ENCODE assay signal across 14 mouse cellular contexts in genomic region chr3:112985094-112985636, GRCm38 (mm10).
"Had no signal": no experiment of that assay in that cellular context is flagged by ENCODE, and none has a peak within 500 bp of the region (broad histone marks: within the 10 kb centered on the region; RNA-seq: fewer than 3 reads in every experiment).

No protein-coding gene starts in this region.

- H3K9me3 ChIP-seq: limb, embryonic 15.5 days; liver, embryonic 12.5 days; megakaryocyte, embryonic 14.5 days; neural tube, embryonic 12.5 days; stomach, embryonic 15.5 days had no signal

- H3K36me3 ChIP-seq: limb, embryonic 15.5 days; liver, embryonic 12.5 days; neural tube, embryonic 12.5 days; stomach, embryonic 15.5 days had no signal

- H3K4me2 ChIP-seq: limb, embryonic 15.5 days; liver, embryonic 12.5 days; lung, embryonic 14.5 days; neural tube, embryonic 12.5 days; stomach, embryonic 15.5 days had no signal

- H3K4me1 ChIP-seq: limb, embryonic 15.5 days; liver, embryonic 12.5 days; megakaryocyte, embryonic 14.5 days; neural tube, embryonic 12.5 days; stomach, embryonic 15.5 days had no signal

- DNase-seq: kidney, adult 8-10 months; kidney, postnatal 25 days; layer of hippocampus, adult 9-11 months; layer of hippocampus, postnatal 36 days; lung, embryonic 14.5 days; lung, postnatal 10 days; lung, postnatal 4 days; right cerebral cortex, postnatal 14 days; thymus, postnatal 36 days had no signal

- H3K9ac ChIP-seq: limb, embryonic 15.5 days; liver, embryonic 12.5 days; lung, embryonic 14.5 days; neural tube, embryonic 12.5 days; stomach, embryonic 15.5 days had no signal

- H3K27me3 ChIP-seq: limb, embryonic 15.5 days; liver, embryonic 12.5 days; megakaryocyte, embryonic 14.5 days; neural tube, embryonic 12.5 days; stomach, embryonic 15.5 days had no signal

- ATAC-seq: liver, embryonic 12.5 days had no signal

- H3K4me3 ChIP-seq: limb, embryonic 15.5 days; liver, embryonic 12.5 days; megakaryocyte, embryonic 14.5 days; neural tube, embryonic 12.5 days; stomach, embryonic 15.5 days had no signal

- H3K27ac ChIP-seq: limb, embryonic 15.5 days; liver, embryonic 12.5 days; neural tube, embryonic 12.5 days; stomach, embryonic 15.5 days had no signal
